Mouse (Mus musculus) ES-E14 (cell line): Measurements from ENCODE around the gene Mapkap1.

Experiments used
- CHD2 ChIP-seq: IDR thresholded peaks from 2 replicates; pipeline ENCODE4 v1.6.1; 2014; ENCODE audit warnings: mild to moderate bottlenecking, low read depth, low read length, inconsistent platforms
- HCFC1 ChIP-seq: IDR thresholded peaks from 2 replicates; pipeline ENCODE4 v1.6.1; 2012; ENCODE audit warnings: low read length, inconsistent platforms, borderline replicate concordance; ENCODE audit not compliant: insufficient read depth
- ZNF384 ChIP-seq: IDR thresholded peaks from 2 replicates; pipeline ENCODE4 v1.6.1; 2012; ENCODE audit warnings: low read depth, low read length, inconsistent platforms

DNA sequence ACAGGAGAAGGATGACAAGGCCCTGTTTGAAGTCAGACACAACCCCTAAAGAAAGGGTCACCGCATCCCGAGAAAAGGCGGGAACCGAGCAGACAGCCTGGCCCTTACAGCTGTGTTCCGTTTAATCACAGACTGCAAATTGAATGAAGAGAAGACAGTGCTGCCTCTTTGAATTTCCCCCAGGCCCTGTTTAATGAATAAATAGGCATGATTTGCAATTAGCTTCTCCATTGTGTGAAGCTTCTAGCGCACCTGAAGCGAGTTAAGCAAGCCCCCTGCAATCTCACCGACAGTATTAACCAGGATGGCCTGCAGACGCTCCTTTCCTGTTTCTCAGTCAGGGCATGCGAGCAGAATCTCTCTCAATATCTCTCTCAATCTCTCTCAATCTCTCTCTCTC lies 261.2 kb downstream of the Mapkap1 start:
- TF ChIP-seq ZNF384 (no peak), CHD2 (no peak), HCFC1 (no peak)
